Mouse (Mus musculus): ENCODE data around the gene E330034G19Rik. TPM values are rescaled to one million over a fixed set of nuclear protein-coding genes. Genes with fewer than 3 reads are reported as not detected.

The E330034G19Rik gene
- total and polyA plus RNA-seq, 3 experiments = not detected

GRCm38 (mm10) chr14:24262915-24263314, 30.1 kb upstream of the E330034G19Rik start:
- no peak for TF ChIP-seq CTCF (IDR thresholded peaks at IDR 0.05 in 2 of 3, conservative IDR thresholded peaks at IDR 0.05 in 1 of 3; ENCODE audit: control insufficient read depth in 1 of 3, insufficient read depth in 1 of 3, low read depth in 2 of 3, low read length in 3 of 3, poor library complexity in 1 of 3, severe bottlenecking in 1 of 3)
- H3K36me3 ChIP-seq (ENCODE audit: control insufficient read depth in 1 of 2, insufficient read depth in 2 of 2, low read length in 2 of 2) = no peaks in the 10 kb centered on the region
- H3K27me3 ChIP-seq (ENCODE audit: control insufficient read depth in 1 of 2, insufficient read depth in 2 of 2, low read length in 2 of 2) = no peaks in the 10 kb centered on the region

GRCm38 (mm10) chr14:24269571-24269970, 23.4 kb upstream of the E330034G19Rik start:
- no peak for TF ChIP-seq CTCF (IDR thresholded peaks at IDR 0.05 in 2 of 3, conservative IDR thresholded peaks at IDR 0.05 in 1 of 3; ENCODE audit: control insufficient read depth in 1 of 3, insufficient read depth in 1 of 3, low read depth in 2 of 3, low read length in 3 of 3, poor library complexity in 1 of 3, severe bottlenecking in 1 of 3)
- no peak for TF ChIP-seq JUND (IDR thresholded peaks at IDR 0.05; ENCODE audit: low read depth, low read length)
- TF ChIP-seq POLR2A (IDR thresholded peaks at IDR 0.05; ENCODE audit: control insufficient read depth in 1 of 2, insufficient read depth in 1 of 2, low read depth in 1 of 2, low read length in 2 of 2, poor library complexity in 1 of 2) = no peak
- no peak for TF ChIP-seq ZNF384 (IDR thresholded peaks at IDR 0.05; ENCODE audit: low read depth, low read length)
- H3K27me3 ChIP-seq (ENCODE audit: control insufficient read depth in 1 of 2, insufficient read depth in 2 of 2, low read length in 2 of 2) = no peaks in the 10 kb centered on the region
- H3K9ac ChIP-seq (ENCODE audit: control insufficient read depth, low read depth, low read length, poor library complexity, severe bottlenecking) = no peak overlapping the region
- no peaks in the 10 kb centered on the region for H3K79me2 ChIP-seq (ENCODE audit: control insufficient read depth, insufficient read depth, low read length, poor library complexity)
- no peaks in the 10 kb centered on the region for H3K9me3 ChIP-seq (replicated peaks; ENCODE audit: insufficient read depth, low read length)
- H3K4me3 ChIP-seq (ENCODE audit: control insufficient read depth in 1 of 2, insufficient read depth in 1 of 2, low read depth in 2 of 2, low read length in 2 of 2) = no peak overlapping the region
- H3K4me1 ChIP-seq (ENCODE audit: control insufficient read depth in 1 of 2, insufficient read depth in 2 of 2, low read length in 2 of 2) = no peaks in the 10 kb centered on the region
- no peak for DNase-seq (ENCODE audit: low read depth, low spot score)
- no peak overlapping the region for H3K27ac ChIP-seq (ENCODE audit: control insufficient read depth, low read depth, low read length)
- no peaks in the 10 kb centered on the region for H3K36me3 ChIP-seq (ENCODE audit: control insufficient read depth in 1 of 2, insufficient read depth in 2 of 2, low read length in 2 of 2)

More at GRCm38 (mm10) chr14:24262915-24263314, 30.1 kb upstream of the E330034G19Rik start:
- no peak overlapping the region for H3K9ac ChIP-seq (ENCODE audit: control insufficient read depth, low read depth, low read length, poor library complexity, severe bottlenecking)
- no peaks in the 10 kb centered on the region for H3K9me3 ChIP-seq (replicated peaks; ENCODE audit: insufficient read depth, low read length)
- H3K4me1 ChIP-seq (ENCODE audit: control insufficient read depth in 1 of 2, insufficient read depth in 2 of 2, low read length in 2 of 2) = no peaks in the 10 kb centered on the region
- no peaks in the 10 kb centered on the region for H3K79me2 ChIP-seq (ENCODE audit: control insufficient read depth, insufficient read depth, low read length, poor library complexity)
- DNase-seq (ENCODE audit: low read depth, low spot score) = no peak
- H3K4me3 ChIP-seq (ENCODE audit: control insufficient read depth in 1 of 2, insufficient read depth in 1 of 2, low read depth in 2 of 2, low read length in 2 of 2) = no peak overlapping the region
- H3K27ac ChIP-seq (ENCODE audit: control insufficient read depth, low read depth, low read length) = no peak overlapping the region

- TF ChIP-seq RCOR1 (IDR thresholded peaks at IDR 0.05; ENCODE audit: low read depth, low read length) = no peak
- no peak for TF ChIP-seq ETS1 (IDR thresholded peaks at IDR 0.05; ENCODE audit: low read depth, low read length)
- no peak for TF ChIP-seq ELF1 (IDR thresholded peaks at IDR 0.05; ENCODE audit: low read depth, low read length)
- no peak for TF ChIP-seq POLR2A (IDR thresholded peaks at IDR 0.05; ENCODE audit: control insufficient read depth in 1 of 2, insufficient read depth in 1 of 2, low read depth in 1 of 2, low read length in 2 of 2, poor library complexity in 1 of 2)
- TF ChIP-seq SIN3A (IDR thresholded peaks at IDR 0.05; ENCODE audit: low read length) = no peak
- TF ChIP-seq NELFE (IDR thresholded peaks at IDR 0.05; ENCODE audit: low read depth, low read length) = no peak
- TF ChIP-seq JUND (IDR thresholded peaks at IDR 0.05; ENCODE audit: low read depth, low read length) = no peak
- no peak for TF ChIP-seq CHD1 (IDR thresholded peaks at IDR 0.05; ENCODE audit: low read depth, low read length)
- TF ChIP-seq CHD2 (IDR thresholded peaks at IDR 0.05; ENCODE audit: low read length) = no peak
- TF ChIP-seq POLR2AphosphoS5 (IDR thresholded peaks at IDR 0.05; ENCODE audit: borderline replicate concordance, low read depth, low read length) = no peak
- no peak for TF ChIP-seq BHLHE40 (IDR thresholded peaks at IDR 0.05; ENCODE audit: borderline replicate concordance, low read depth, low read length)
- TF ChIP-seq RAD21 (IDR thresholded peaks at IDR 0.05; ENCODE audit: low read depth, low read length) = no peak
- TF ChIP-seq SMC3 (IDR thresholded peaks at IDR 0.05; ENCODE audit: low read depth, low read length) = no peak
- no peak for TF ChIP-seq ZMIZ1 (IDR thresholded peaks at IDR 0.05; ENCODE audit: low read depth, low read length)
- no peak for TF ChIP-seq ZKSCAN1 (IDR thresholded peaks at IDR 0.05; ENCODE audit: low read depth, low read length)
- no peak for TF ChIP-seq CTCF (IDR thresholded peaks at IDR 0.05 in 2 of 3, conservative IDR thresholded peaks at IDR 0.05 in 1 of 3; ENCODE audit: control insufficient read depth in 1 of 3, insufficient read depth in 1 of 3, low read depth in 2 of 3, low read length in 3 of 3, poor library complexity in 1 of 3, severe bottlenecking in 1 of 3)
- no peak for TF ChIP-seq ZNF384 (IDR thresholded peaks at IDR 0.05; ENCODE audit: low read depth, low read length)
- no peak for TF ChIP-seq TAL1 (IDR thresholded peaks at IDR 0.05; ENCODE audit: low read length)
- no peak for TF ChIP-seq KAT2A (conservative IDR thresholded peaks at IDR 0.05; ENCODE audit: low read depth, low read length)
- no peak for TF ChIP-seq MAZ (IDR thresholded peaks at IDR 0.05; ENCODE audit: low read depth, low read length)
- Histone ChIP-seq H3K9ac (ENCODE audit: control insufficient read depth, low read depth, low read length, poor library complexity, severe bottlenecking) (no peak overlapping the region), H3K4me1 (ENCODE audit: control insufficient read depth in 1 of 2, insufficient read depth in 2 of 2, low read length in 2 of 2) (no peaks in the 10 kb centered on the region), H3K36me3 (ENCODE audit: control insufficient read depth in 1 of 2, insufficient read depth in 2 of 2, low read length in 2 of 2) (no peaks in the 10 kb centered on the region), H3K9me3 (replicated peaks; ENCODE audit: insufficient read depth, low read length) (no peaks in the 10 kb centered on the region), H3K79me2 (ENCODE audit: control insufficient read depth, insufficient read depth, low read length, poor library complexity) (no peaks in the 10 kb centered on the region), H3K4me3 (ENCODE audit: control insufficient read depth in 1 of 2, insufficient read depth in 1 of 2, low read depth in 2 of 2, low read length in 2 of 2) (no peak overlapping the region), H3K27me3 (ENCODE audit: control insufficient read depth in 1 of 2, insufficient read depth in 2 of 2, low read length in 2 of 2) (no peaks in the 10 kb centered on the region), H3K27ac (ENCODE audit: control insufficient read depth, low read depth, low read length) (no peak overlapping the region)
- no peak for DNase-seq (ENCODE audit: low read depth, low spot score)
Measured at GRCm38 (mm10) chr14:24273575-24273974, 19.4 kb upstream of the E330034G19Rik start.
